Mouse (Mus musculus) liver, embryonic 11.5 days (tissue): Measurements from ENCODE around the gene Nipa2. TPM values are rescaled to one million over a fixed set of nuclear protein-coding genes. Genes with fewer than 3 reads are reported as not detected.

Experiments used
- ATAC-seq: fragments of 200-750 bp; cut with Nextera tagmentation; replicated peaks from 2 replicates; pipeline ENCODE4 v1.8.0; 2017; ENCODE audit warnings: moderate number of reproducible peaks, mild to moderate bottlenecking, moderate TSS enrichment, moderate library complexity; ENCODE audit not compliant: low FRiP score
- DNase-seq: peaks from one replicate; pipeline ENCODE4 v3.0.0-alpha.2; 2017; ENCODE audit warnings: low spot score
- H3K27ac ChIP-seq: fragments of 300-500 bp; sonication (generic); 2 replicates; pipeline ENCODE4 v1.5.1; 2014; ENCODE audit warnings: mild to moderate bottlenecking, low read depth, low read length, control low read depth
- H3K27me3 ChIP-seq: fragments of 300-500 bp; sonication (generic); replicated peaks from 2 replicates; pipeline ENCODE4 v1.6.1; 2014; ENCODE audit warnings: low read length, mixed read lengths; ENCODE audit not compliant: control insufficient read depth, insufficient read depth
- H3K36me3 ChIP-seq: fragments of 300-500 bp; sonication (generic); 2 replicates; pipeline ENCODE4 v1.6.1; 2014; ENCODE audit warnings: mild to moderate bottlenecking, low read length, moderate library complexity, mixed read lengths; ENCODE audit not compliant: control insufficient read depth, insufficient read depth
- H3K4me1 ChIP-seq: fragments of 300-500 bp; sonication (generic); replicated peaks from 2 replicates; pipeline ENCODE4 v1.6.1; 2014; ENCODE audit warnings: low read length, mixed read lengths; ENCODE audit not compliant: control insufficient read depth, insufficient read depth
- H3K4me2 ChIP-seq: fragments of 300-500 bp; sonication (generic); 2 replicates; pipeline ENCODE4 v1.6.1; 2014; ENCODE audit warnings: mild to moderate bottlenecking, control low read depth, moderate library complexity
- H3K4me3 ChIP-seq: fragments of 300-500 bp; sonication (generic); 2 replicates; pipeline ENCODE4 v1.5.1; 2014; ENCODE audit warnings: low read depth, low read length, control low read depth
- H3K9ac ChIP-seq: fragments of 300-500 bp; sonication (generic); 2 replicates; pipeline ENCODE4 v1.6.1; 2014; ENCODE audit warnings: low read depth, low read length, control low read depth
- H3K9me3 ChIP-seq: fragments of 300-500 bp; sonication (generic); 2 replicates; pipeline ENCODE4 v1.6.1; 2016; ENCODE audit warnings: low read length, inconsistent platforms, mixed read lengths; ENCODE audit not compliant: control insufficient read depth
- WGBS: fragments of 180-500 bp; shearing (Covaris S2); extraction: QIAGEN DNeasy Blood & Tissue Kit; methylation state at CpG from one replicate; pipeline ENCODE4 v1.1.7; 2014; 5-methylcytosine and 5-hydroxymethylcytosine counted together
- polyA plus RNA-seq: library from polyadenylated mRNA; unstranded; fragments of >200 nt; fragmentation: Nextera tagmentation; extraction: Ambion mirVana; gene quantifications from 2 replicates; pipeline ENCODE4 v1.2.1, GENCODE M21; 2014

The Nipa2 gene
- polyA plus RNA-seq, 1 experiment from 2014 or later = 42.2 TPM

DNA sequence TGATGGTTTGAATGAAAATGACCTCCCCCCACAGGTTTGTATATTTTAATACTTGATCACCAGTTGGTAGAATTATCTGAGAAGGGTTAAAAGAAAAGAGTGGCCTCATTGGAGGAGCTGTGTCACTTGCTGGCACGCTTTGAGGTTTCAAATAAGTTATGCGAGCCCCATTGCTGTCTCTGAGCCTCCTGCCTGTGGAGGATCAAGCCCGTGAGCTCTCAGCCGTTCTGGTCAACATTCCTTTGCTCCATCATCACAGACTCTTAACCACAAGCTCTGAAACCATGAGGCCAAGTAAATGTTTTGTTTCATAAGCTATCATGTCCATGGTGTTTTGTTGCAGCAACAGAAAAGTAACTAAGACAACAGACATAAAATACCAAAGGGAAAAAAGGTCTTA is 22.5 kb upstream of the Nipa2 start:
- H3K36me3 ChIP-seq = peaks cover 3% of the 10 kb centered on the region; the same call in 1 of the 2 replicates

DNA sequence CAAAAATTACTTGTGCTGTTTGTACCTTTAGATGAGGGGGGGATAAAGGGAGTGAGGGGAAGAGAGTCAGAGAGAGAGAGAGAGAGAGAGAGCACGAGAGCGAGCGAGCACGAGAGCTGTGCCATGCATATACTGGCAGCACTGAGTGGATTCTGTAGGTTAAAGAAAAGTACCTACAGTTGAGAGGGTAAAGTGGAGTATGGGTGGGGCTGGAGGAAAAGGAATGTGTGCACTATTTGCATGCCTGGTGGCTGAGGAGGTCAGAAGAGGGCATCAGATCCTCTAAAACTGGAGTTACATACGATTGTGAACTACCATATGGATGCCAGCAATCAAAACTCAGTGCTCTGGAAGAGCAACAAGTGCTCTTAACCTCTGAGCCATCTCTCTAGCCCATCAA is 20.8 kb upstream of the Nipa2 start:
- DNase-seq = no peak
- no peak overlapping the region for H3K4me3 ChIP-seq
- H3K9ac ChIP-seq = no peak overlapping the region
- peaks cover 8% of the 10 kb centered on the region for H3K4me1 ChIP-seq
- H3K27me3 ChIP-seq = no peaks in the 10 kb centered on the region
- H3K9me3 ChIP-seq = no peaks in the 10 kb centered on the region
- H3K27ac ChIP-seq = no peak overlapping the region
- peaks cover 3% of the 10 kb centered on the region; the same call in 1 of the 2 replicates for H3K36me3 ChIP-seq
- H3K4me2 ChIP-seq = no peak overlapping the region
- no peak for ATAC-seq
- WGBS = 90% methylated on average over 5 of the region's 5 CpGs

More for the DNA sequence above, 22.5 kb upstream of the Nipa2 start:
- H3K27ac ChIP-seq = no peak overlapping the region
- no peaks in the 10 kb centered on the region for H3K27me3 ChIP-seq
- no peak for ATAC-seq
- DNase-seq = no peak
- no peak overlapping the region for H3K4me3 ChIP-seq
- peaks cover 8% of the 10 kb centered on the region for H3K4me1 ChIP-seq
- 84% methylated on average over 4 of the region's 4 CpGs for WGBS
- H3K4me2 ChIP-seq = no peak overlapping the region
- no peaks in the 10 kb centered on the region for H3K9me3 ChIP-seq
- no peak overlapping the region for H3K9ac ChIP-seq

DNA sequence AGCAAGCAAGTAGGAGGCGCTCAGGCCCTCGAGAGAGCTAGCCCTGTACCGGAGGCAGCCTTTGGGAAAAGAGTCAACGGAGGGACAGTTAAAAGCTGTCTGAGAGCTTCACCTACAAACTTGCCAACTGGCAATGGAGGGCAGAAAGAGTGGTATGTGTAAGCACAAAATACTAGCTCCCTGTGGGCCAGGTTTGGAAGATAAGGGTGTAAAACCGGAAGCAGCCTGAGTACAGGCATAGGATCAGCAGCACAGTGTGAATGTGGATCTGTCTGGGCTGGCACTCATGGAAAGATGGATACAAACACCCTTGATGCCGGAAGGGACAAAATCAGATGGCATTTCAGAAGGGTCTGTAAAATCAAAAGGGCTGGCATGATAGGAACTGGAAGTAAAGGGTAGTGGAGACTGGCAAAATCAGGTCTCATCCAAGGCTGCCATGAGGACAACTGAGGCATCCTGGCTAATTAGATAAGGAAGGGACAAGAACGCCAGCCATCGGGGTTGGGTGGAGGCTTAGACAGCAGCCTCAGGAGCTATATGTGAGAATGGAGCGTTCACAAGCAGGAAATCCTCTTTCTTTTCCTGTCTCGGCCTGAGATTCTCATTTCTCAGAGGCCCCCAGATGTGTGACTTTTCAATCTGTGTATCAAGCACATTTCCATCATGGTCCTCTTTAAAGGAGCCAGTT is 19.9 kb upstream of the Nipa2 start:
- Histone ChIP-seq H3K9me3 (no peaks in the 10 kb centered on the region), H3K9ac (no peak overlapping the region), H3K4me3 (no peak overlapping the region), H3K4me1 (peaks cover 8% of the 10 kb centered on the region), H3K27me3 (no peaks in the 10 kb centered on the region), H3K36me3 (peaks cover 3% of the 10 kb centered on the region; the same call in 1 of the 2 replicates), H3K4me2 (no peak overlapping the region), H3K27ac (peak overlapping the region; percentile 11; the same call in 1 of the 2 replicates)
- DNase-seq (no peak), ATAC-seq (no peak; the same call in 1 of the 2 replicates)
- 74% methylated on average over 10 of the region's 10 CpGs for WGBS

DNA sequence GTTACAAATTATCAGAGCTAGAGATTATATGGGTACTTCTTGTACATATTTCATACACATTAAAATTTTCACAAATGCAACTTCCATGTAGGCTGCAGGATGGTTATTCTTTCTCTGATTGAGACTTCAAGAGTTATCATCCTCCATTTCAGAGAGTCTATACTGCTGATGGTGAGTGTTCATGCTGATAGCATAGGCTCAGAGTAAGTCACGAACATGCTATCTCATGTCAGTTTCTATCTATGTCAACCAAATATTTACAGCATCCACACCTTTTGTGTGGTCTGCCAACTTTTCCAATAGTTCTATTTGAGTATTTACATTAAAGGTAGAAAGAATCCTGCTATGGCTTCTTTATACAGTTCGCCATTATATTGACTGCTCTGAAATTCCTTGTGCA is 19.2 kb upstream of the Nipa2 start:
- no peak overlapping the region for H3K4me2 ChIP-seq
- ATAC-seq (peak; percentile 68), DNase-seq (no peak)
- H3K36me3 ChIP-seq = peaks cover 3% of the 10 kb centered on the region; the same call in 1 of the 2 replicates
- H3K27ac ChIP-seq = 0 out of 2 replicates have a peak overlapping the region, but pooled peaks have one; percentile 11
- H3K4me1 ChIP-seq = peaks cover 8% of the 10 kb centered on the region
- H3K9ac ChIP-seq = no peak overlapping the region
- 77% methylated on average over 2 of the region's 2 CpGs for WGBS
- no peaks in the 10 kb centered on the region for H3K27me3 ChIP-seq
- no peaks in the 10 kb centered on the region for H3K9me3 ChIP-seq
- no peak overlapping the region for H3K4me3 ChIP-seq

DNA sequence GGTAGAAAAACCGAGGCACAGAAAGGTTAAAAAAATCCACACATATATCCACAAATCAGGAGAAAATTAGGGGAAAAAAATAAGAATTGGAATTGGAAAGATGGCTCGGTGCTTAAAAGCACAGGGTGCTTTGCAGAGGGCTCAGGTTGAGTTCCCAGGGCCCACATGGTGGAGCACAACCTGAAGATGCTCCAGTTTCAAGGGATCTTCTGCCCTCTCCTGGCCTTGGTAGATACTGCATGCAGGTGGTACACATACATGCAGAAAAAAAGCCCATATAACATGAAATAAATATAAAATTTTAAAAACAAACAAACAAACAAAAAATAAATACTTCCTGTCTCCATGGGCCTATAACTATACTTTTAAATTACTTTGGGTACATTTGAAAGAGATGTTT is 12.2 kb upstream of the Nipa2 start:
- Histone ChIP-seq H3K27me3 (no peaks in the 10 kb centered on the region), H3K4me1 (no peaks in the 10 kb centered on the region), H3K27ac (no peak overlapping the region), H3K36me3 (peaks cover 3% of the 10 kb centered on the region; the same call in 1 of the 2 replicates), H3K9me3 (no peaks in the 10 kb centered on the region), H3K9ac (no peak overlapping the region), H3K4me3 (no peak overlapping the region), H3K4me2 (no peak overlapping the region)
- no peak for ATAC-seq
- no peak for DNase-seq
- 92% methylated on average over 2 of the region's 2 CpGs for WGBS

DNA sequence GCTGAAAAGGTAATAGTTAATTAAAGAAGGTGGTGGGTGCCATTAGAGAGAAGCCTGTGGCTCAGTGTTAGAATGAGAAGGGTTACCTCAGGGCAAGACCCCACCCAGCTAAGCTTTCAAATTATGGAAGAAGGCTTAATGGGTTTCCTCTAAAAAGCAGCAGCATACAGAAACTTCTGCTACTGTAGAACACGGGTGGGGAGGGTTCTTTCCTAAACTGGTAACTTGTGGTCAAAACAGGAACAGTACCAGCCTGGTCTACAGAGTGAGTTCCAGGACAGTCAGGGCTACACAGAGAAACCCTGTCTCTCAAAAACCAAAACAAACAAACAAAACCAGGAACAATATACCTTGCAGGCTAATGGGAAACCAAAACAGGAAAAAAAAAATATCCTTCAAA is 7.1 kb upstream of the Nipa2 start:
- ATAC-seq (no peak), DNase-seq (no peak)
- 34% methylated on average over 1 of the region's 1 CpGs for WGBS
- Histone ChIP-seq H3K9ac (no peak overlapping the region), H3K4me2 (no peak overlapping the region), H3K4me1 (no peaks in the 10 kb centered on the region; the same call in 1 of the 2 replicates), H3K36me3 (peaks cover 3% of the 10 kb centered on the region; the same call in 1 of the 2 replicates), H3K9me3 (no peaks in the 10 kb centered on the region), H3K27ac (no peak overlapping the region), H3K4me3 (no peak overlapping the region), H3K27me3 (no peaks in the 10 kb centered on the region)

DNA sequence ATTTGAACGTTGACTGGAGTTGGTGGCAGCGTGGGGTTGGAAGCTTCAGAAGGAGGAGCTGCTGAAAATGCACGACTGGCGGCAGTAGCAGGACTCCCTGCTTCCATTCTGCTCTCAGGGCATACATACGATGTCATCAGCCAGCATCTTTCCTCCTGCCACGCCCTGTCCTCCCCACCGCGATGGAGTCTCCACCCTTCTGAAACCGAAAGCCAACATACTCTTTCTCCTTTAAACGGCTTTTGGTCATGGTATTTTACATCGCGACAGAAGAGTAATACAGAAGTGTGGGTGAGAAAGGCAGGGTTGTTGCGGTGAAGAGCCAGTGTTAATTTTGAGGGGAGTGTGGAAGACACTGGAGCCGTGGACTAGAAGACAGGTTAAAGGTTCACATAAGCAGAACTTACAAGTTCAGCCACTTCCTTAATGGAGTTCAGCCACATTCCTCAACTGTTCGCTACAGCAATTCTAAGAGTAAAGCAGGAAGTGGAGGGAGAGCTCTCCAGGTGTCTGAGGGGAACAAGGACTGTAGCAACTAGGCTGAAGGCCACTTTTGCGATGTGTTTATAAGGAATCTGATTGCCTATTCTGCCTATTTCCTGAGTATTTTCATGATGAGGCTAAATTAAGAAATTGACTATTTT is 6.1 kb upstream of the Nipa2 start:
- Histone ChIP-seq H3K27ac (0 out of 2 replicates have a peak overlapping the region, but pooled peaks have one; percentile 3), H3K9me3 (no peaks in the 10 kb centered on the region), H3K9ac (peak overlapping the region; percentile 60), H3K4me2 (peak overlapping the region; percentile 62), H3K36me3 (no peaks in the 10 kb centered on the region), H3K27me3 (no peaks in the 10 kb centered on the region), H3K4me1 (no peaks in the 10 kb centered on the region; the same call in 1 of the 2 replicates), H3K4me3 (peak overlapping the region; percentile 34)
- WGBS = 24% methylated on average over 16 of the region's 16 CpGs
- peak; percentile 41 for DNase-seq
- ATAC-seq = peak; percentile 71; the same call in 1 of the 2 replicates

DNA sequence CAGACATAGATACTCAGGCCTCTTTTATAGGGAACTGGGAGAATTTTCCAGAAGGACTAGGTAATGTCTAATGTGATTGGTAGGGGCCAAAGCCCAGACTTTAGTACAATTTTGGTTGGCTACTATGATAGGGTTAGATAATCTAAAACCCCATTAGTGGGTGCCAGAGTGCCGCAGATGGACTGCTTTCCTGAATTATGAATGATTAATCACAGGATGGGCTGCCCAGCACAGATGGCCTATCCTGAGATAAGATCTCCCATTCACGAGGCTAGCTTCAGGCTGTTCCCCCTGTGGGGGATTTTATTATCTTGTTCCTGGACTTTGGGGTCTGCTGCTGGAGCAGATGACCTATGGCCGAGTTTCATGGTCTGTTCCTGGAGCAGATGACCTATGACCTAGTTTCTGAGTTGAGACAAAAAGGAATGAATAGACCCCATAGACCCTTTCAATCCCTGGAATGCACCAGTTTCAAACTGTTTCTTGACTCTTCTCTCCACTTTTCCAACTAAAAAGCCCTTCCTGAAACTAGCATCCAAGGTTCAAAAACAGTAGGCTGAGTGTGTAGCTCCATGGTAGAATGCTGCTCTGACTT is 4.7 kb upstream of the Nipa2 start:
- Histone ChIP-seq H3K27ac (no peak overlapping the region), H3K9ac (no peak overlapping the region), H3K4me2 (no peak overlapping the region), H3K4me3 (no peak overlapping the region), H3K27me3 (no peaks in the 10 kb centered on the region), H3K9me3 (no peaks in the 10 kb centered on the region), H3K36me3 (no peaks in the 10 kb centered on the region), H3K4me1 (no peaks in the 10 kb centered on the region; the same call in 1 of the 2 replicates)
- ATAC-seq = no peak
- WGBS = 30% methylated on average over 3 of the region's 3 CpGs
- no peak for DNase-seq
